Mouse (Mus musculus): ENCODE data around the gene Spry2.

Spry2 gene

DNA sequence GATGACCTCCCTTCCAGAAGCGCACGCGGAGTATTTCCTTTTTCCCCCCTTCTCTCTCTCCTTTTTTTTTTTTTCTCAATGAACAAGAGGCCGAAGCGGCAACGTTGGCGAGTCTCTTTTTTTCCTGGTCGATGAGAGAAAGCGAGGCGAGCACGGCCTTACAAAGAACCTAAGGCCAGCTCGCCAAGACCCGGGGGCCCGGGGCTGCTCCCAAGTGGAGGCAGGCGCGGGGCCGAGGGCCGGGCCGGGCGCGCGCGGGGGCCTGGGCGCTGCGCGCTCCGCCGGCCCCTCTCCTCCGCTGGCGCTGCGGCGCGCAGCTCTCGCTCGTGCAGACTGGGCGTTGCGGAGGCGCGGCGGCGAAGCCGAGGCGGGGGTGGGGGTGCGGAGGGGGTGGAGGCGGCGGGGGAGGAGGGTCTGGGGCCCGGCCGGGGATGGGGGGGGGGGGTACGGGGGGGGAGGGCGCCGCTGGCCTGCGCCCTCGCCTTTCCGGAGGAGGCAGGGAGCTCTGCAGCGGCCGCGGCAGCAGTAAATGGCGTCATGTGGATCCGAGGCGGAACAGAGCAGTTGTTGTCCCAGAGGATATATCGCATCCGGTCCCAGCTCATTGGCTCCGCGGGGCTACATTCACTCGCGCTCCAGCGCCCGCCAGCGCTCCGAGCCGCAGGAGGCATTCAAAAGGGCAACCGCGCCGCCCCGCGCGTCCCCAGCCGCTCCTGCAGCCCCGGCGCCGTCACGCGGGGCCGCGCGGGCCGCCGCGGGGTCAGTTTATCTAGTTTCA lies at the start of gene Spry2:
TSS of gene Spry2 (minus strand) at position 29 of the 778 bp plus-strand sequence.
- Histone ChIP-seq H3K27me3 (ENCODE audit: insufficient read depth, low read length) (no peaks in the 10 kb centered on the region), H3K4me1 (replicated peaks; ENCODE audit: low read depth, low read length) (peaks cover 44% of the 10 kb centered on the region), H3K36me3 (ENCODE audit: insufficient read depth, low read length) (peaks cover 31% of the 10 kb centered on the region), H3K9me3 (ENCODE audit: low read length) (no peaks in the 10 kb centered on the region), H3K4me3 (replicated peaks; ENCODE audit: low read length) (peak within 1 kb of the TSS; percentile 98)
- TF ChIP-seq NANOG (IDR thresholded peaks at IDR 0.05; ENCODE audit: borderline replicate concordance, low read length): no peak
- TF ChIP-seq POU5F1 (IDR thresholded peaks at IDR 0.05; ENCODE audit: borderline replicate concordance, low read length): no peak
- no peak for TF ChIP-seq CTCF (conservative IDR thresholded peaks at IDR 0.05; ENCODE audit: low read length)

DNA sequence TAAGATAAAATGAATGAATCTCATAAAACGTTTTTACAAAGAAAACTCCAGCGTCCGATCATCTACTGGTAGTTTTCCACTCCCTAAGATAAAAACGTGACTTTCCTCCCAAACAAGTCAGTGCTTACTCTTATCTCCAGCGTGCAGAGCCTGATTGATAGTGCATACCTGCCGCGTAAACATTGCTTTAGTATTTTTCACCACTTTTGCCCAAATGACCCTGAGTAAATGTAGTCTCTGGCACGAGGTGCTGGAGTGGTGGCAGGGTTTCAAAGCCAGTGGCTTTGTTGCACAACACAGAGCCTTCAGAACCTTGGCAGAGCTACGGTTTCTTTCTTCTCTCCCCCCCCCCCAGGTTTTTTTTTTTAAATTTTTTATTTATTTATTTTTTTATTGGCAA lies 44.7 kb upstream of the Spry2 start:
- H3K36me3 ChIP-seq (ENCODE audit: insufficient read depth, low read length): no peaks in the 10 kb centered on the region
- H3K9me3 ChIP-seq (ENCODE audit: low read length): peaks cover 12% of the 10 kb centered on the region
- no peak overlapping the region for H3K4me3 ChIP-seq (replicated peaks; ENCODE audit: low read length)
- TF ChIP-seq NANOG (IDR thresholded peaks at IDR 0.05; ENCODE audit: borderline replicate concordance, low read length) (no peak), CTCF (conservative IDR thresholded peaks at IDR 0.05; ENCODE audit: low read length) (no peak), POU5F1 (IDR thresholded peaks at IDR 0.05; ENCODE audit: borderline replicate concordance, low read length) (no peak)
- H3K4me1 ChIP-seq (replicated peaks; ENCODE audit: low read depth, low read length): no peaks in the 10 kb centered on the region
- H3K27me3 ChIP-seq (ENCODE audit: insufficient read depth, low read length): no peaks in the 10 kb centered on the region

DNA sequence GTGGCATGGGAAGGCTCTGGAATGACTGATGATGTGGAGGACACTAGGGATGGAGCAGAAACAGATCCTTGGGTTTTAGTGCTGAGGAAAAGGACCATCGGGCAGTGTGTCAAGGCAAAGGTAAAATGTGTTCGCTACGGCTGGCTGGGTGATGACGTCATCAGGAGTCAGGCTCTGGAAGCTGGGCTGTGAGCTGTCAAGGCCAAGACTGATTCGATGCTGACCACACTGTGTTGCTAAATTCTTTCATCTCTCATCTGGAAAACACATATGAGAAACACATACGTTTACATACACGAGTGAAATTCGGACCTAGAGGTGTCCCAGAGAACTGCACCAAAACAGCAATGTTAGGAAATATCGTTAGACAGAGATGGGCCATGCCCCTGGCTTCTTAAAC lies 30.1 kb upstream of the Spry2 start:
- Histone ChIP-seq H3K9me3 (ENCODE audit: low read length) (peaks cover 25% of the 10 kb centered on the region), H3K4me3 (replicated peaks; ENCODE audit: low read length) (no peak overlapping the region), H3K4me1 (replicated peaks; ENCODE audit: low read depth, low read length) (peaks cover 24% of the 10 kb centered on the region), H3K27me3 (ENCODE audit: insufficient read depth, low read length) (no peaks in the 10 kb centered on the region), H3K36me3 (ENCODE audit: insufficient read depth, low read length) (no peaks in the 10 kb centered on the region)
- TF ChIP-seq CTCF (conservative IDR thresholded peaks at IDR 0.05; ENCODE audit: low read length) (no peak), POU5F1 (IDR thresholded peaks at IDR 0.05; ENCODE audit: borderline replicate concordance, low read length) (no peak), NANOG (IDR thresholded peaks at IDR 0.05; ENCODE audit: borderline replicate concordance, low read length) (no peak)

DNA sequence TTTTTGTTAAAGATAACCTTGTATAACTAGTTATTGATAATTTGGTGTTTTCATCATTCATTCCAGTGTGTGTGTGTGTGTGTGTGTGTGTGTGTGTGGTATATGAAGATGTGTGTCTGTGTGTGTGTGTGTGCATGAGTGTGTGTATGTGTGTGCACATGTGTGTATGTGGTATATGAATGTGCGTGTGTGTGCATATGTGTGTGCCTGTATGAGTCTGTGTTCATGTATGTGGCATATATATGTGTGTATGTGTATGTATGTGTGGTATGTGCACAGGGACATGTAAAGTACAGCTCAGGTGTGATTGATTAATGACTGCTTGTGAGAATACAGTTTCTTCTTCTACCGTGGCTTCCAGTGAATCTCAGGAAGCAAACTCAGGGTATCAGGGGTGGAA lies 28.7 kb upstream of the Spry2 start:
- TF ChIP-seq NANOG (IDR thresholded peaks at IDR 0.05; ENCODE audit: borderline replicate concordance, low read length) (no peak), CTCF (conservative IDR thresholded peaks at IDR 0.05; ENCODE audit: low read length) (no peak), POU5F1 (IDR thresholded peaks at IDR 0.05; ENCODE audit: borderline replicate concordance, low read length) (no peak)
- H3K4me3 ChIP-seq (replicated peaks; ENCODE audit: low read length): no peak overlapping the region
- no peaks in the 10 kb centered on the region for H3K27me3 ChIP-seq (ENCODE audit: insufficient read depth, low read length)
- peaks cover 25% of the 10 kb centered on the region for H3K9me3 ChIP-seq (ENCODE audit: low read length)
- no peaks in the 10 kb centered on the region for H3K36me3 ChIP-seq (ENCODE audit: insufficient read depth, low read length)
- peaks cover 28% of the 10 kb centered on the region for H3K4me1 ChIP-seq (replicated peaks; ENCODE audit: low read depth, low read length)

DNA sequence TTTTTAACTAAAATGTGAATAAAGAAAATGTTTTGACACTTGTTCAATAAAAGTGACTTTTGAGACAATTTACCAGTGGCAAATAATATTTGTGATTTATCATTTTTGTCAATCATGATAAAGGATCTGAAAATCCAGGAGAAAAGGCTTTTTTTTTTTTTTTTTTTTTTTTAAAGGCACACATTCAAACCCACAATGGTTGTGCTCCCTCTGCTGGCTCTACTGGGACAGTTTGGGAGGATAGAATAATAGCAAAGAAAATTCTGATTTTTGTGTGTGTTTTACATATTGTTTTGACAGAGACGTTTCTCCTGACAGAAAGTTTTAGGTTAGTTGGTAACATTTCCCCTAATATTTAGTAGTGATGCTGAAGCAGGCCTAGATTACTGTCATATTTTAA lies 28.1 kb upstream of the Spry2 start:
- TF ChIP-seq NANOG (IDR thresholded peaks at IDR 0.05; ENCODE audit: borderline replicate concordance, low read length) (no peak), CTCF (conservative IDR thresholded peaks at IDR 0.05; ENCODE audit: low read length) (no peak), POU5F1 (IDR thresholded peaks at IDR 0.05; ENCODE audit: borderline replicate concordance, low read length) (no peak)
- Histone ChIP-seq H3K4me3 (replicated peaks; ENCODE audit: low read length) (no peak overlapping the region), H3K36me3 (ENCODE audit: insufficient read depth, low read length) (no peaks in the 10 kb centered on the region), H3K27me3 (ENCODE audit: insufficient read depth, low read length) (no peaks in the 10 kb centered on the region), H3K4me1 (replicated peaks; ENCODE audit: low read depth, low read length) (peaks cover 34% of the 10 kb centered on the region), H3K9me3 (ENCODE audit: low read length) (peaks cover 25% of the 10 kb centered on the region)

DNA sequence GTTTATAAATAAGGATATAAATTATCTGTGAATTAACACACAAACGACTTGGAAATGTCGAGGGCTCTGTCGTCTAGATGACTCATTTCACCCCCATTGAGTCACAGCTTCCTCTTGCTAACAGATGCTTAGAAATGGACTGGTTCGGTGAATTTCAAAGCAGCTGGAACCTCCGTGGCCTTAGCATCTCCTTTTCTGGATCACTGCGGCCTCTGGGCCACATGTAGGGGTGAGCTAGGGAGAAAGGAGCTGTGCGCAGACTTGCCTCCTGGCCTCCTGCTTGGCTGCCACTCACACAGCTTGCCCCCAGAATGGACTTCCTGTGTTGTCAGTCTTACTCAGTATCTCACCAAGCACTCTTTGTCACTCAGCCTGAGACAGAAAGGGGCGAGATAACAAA lies 26.3 kb upstream of the Spry2 start:
- Histone ChIP-seq H3K9me3 (ENCODE audit: low read length) (peaks cover 38% of the 10 kb centered on the region), H3K4me3 (replicated peaks; ENCODE audit: low read length) (no peak overlapping the region), H3K36me3 (ENCODE audit: insufficient read depth, low read length) (no peaks in the 10 kb centered on the region), H3K4me1 (replicated peaks; ENCODE audit: low read depth, low read length) (peaks cover 43% of the 10 kb centered on the region), H3K27me3 (ENCODE audit: insufficient read depth, low read length) (no peaks in the 10 kb centered on the region)
- TF ChIP-seq POU5F1 (IDR thresholded peaks at IDR 0.05; ENCODE audit: borderline replicate concordance, low read length): no peak

DNA sequence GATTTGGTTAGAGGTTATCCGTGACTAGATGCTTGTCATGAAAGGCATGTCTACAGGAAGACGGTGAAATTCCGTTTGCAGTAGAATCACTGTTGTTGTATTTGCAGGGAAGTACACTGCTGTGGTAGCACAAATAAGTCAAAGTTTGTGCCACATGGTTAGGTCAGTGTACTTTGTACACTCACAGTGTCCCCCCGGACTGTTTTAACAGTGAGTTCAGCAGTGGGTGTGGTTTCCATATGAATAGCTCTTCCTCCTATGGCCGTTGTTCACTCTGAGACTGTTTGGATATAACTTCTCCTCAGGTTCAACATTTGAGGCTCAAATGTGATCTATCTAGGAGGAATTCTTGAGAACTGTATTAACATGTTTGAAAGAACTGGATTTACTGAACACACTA lies 25.8 kb upstream of the Spry2 start:
- no peaks in the 10 kb centered on the region for H3K27me3 ChIP-seq (ENCODE audit: insufficient read depth, low read length)
- TF ChIP-seq POU5F1 (IDR thresholded peaks at IDR 0.05; ENCODE audit: borderline replicate concordance, low read length) (0 out of 2 replicates have a peak, but pooled peaks have one; percentile 14), NANOG (IDR thresholded peaks at IDR 0.05; ENCODE audit: borderline replicate concordance, low read length) (no peak)
- H3K4me3 ChIP-seq (replicated peaks; ENCODE audit: low read length): peak overlapping the region; percentile 21; the same call in 1 of the 2 replicates
- H3K36me3 ChIP-seq (ENCODE audit: insufficient read depth, low read length): no peaks in the 10 kb centered on the region
- H3K9me3 ChIP-seq (ENCODE audit: low read length): peaks cover 43% of the 10 kb centered on the region
- peaks cover 43% of the 10 kb centered on the region for H3K4me1 ChIP-seq (replicated peaks; ENCODE audit: low read depth, low read length)

DNA sequence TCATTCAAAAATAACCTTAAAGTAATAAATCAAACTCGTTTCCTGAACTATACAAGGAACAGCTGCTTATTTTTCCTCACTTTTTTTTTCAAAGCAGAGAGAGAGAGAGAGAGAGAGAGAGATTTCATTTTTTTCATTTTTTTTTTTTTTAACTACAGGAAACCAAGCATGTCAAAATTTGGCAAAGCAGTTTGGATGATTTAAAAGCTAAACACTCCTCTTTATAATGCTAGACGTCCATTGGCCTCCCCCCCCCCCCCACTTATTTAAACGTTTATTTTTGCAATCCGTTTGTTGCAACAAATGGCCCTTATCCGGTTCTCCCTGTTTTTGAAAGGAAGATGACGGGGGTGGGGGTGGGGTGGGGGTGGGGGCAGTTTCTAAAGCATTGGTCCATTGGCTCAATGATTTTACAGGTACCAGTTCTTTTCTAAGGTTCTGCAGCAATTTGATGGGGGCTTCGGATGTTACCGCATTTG lies 24.6 kb upstream of the Spry2 start:
- Histone ChIP-seq H3K4me3 (replicated peaks; ENCODE audit: low read length) (0 out of 2 replicates have a peak overlapping the region, but pooled peaks have one; percentile 49), H3K9me3 (ENCODE audit: low read length) (peaks cover 44% of the 10 kb centered on the region), H3K4me1 (replicated peaks; ENCODE audit: low read depth, low read length) (peaks cover 43% of the 10 kb centered on the region), H3K36me3 (ENCODE audit: insufficient read depth, low read length) (no peaks in the 10 kb centered on the region), H3K27me3 (ENCODE audit: insufficient read depth, low read length) (no peaks in the 10 kb centered on the region)
- no peak for TF ChIP-seq CTCF (conservative IDR thresholded peaks at IDR 0.05; ENCODE audit: low read length)
- no peak for TF ChIP-seq POU5F1 (IDR thresholded peaks at IDR 0.05; ENCODE audit: borderline replicate concordance, low read length)
- no peak for TF ChIP-seq NANOG (IDR thresholded peaks at IDR 0.05; ENCODE audit: borderline replicate concordance, low read length)

Data from E14TG2a.4 (cell line).